Mouse (Mus musculus): ENCODE results near the gene Zeb2. TPM values are rescaled to one million over a fixed set of nuclear protein-coding genes. Genes with fewer than 3 reads are reported as not detected.

The Zeb2 gene
- polyA plus RNA-seq (2012; rRNA removed), result 97.6 and 109 TPM in 2 replicates

- DNase-seq (ENCODE audit: extremely low spot score in 1 of 2, low spot score in 1 of 2), result peak in 1 of 2 experiments; percentile 70
Measured at GRCm38 (mm10) chr2:45117087-45117561, at the start of gene Zeb2. Gene Zeb2 (minus strand): TSS chr2:45117395.

GRCm38 (mm10) chr2:45158785-45159184 is 41.6 kb upstream of the Zeb2 start:
- DNase-seq (ENCODE audit: extremely low spot score in 1 of 2, low spot score in 1 of 2), result no peak

- no peak for DNase-seq (ENCODE audit: extremely low spot score in 1 of 2, low spot score in 1 of 2)
Measured at GRCm38 (mm10) chr2:45158351-45158782, 41.2 kb upstream of the Zeb2 start.

GRCm38 (mm10) chr2:45153315-45153714 is 36.1 kb upstream of the Zeb2 start:
- DNase-seq (ENCODE audit: extremely low spot score in 1 of 2, low spot score in 1 of 2), result no peak

- DNase-seq (ENCODE audit: extremely low spot score in 1 of 2, low spot score in 1 of 2), result no peak
Measured at GRCm38 (mm10) chr2:45143162-45143561, 26.0 kb upstream of the Zeb2 start.

- no peak for DNase-seq (ENCODE audit: extremely low spot score in 1 of 2, low spot score in 1 of 2)
Measured at GRCm38 (mm10) chr2:45138906-45139305, 21.7 kb upstream of the Zeb2 start.

- no peak for DNase-seq (ENCODE audit: extremely low spot score in 1 of 2, low spot score in 1 of 2)
Measured at GRCm38 (mm10) chr2:45136783-45137182, 19.6 kb upstream of the Zeb2 start.

GRCm38 (mm10) chr2:45133225-45133624 is 16.0 kb upstream of the Zeb2 start:
- DNase-seq (ENCODE audit: extremely low spot score in 1 of 2, low spot score in 1 of 2), result no peak

- DNase-seq (ENCODE audit: extremely low spot score in 1 of 2, low spot score in 1 of 2), result no peak
Measured at GRCm38 (mm10) chr2:45130461-45131156, 13.4 kb upstream of the Zeb2 start.

- no peak for DNase-seq (ENCODE audit: extremely low spot score in 1 of 2, low spot score in 1 of 2)
Measured at GRCm38 (mm10) chr2:45129556-45129955, 12.4 kb upstream of the Zeb2 start.

- no peak for DNase-seq (ENCODE audit: extremely low spot score in 1 of 2, low spot score in 1 of 2)
Measured at GRCm38 (mm10) chr2:45128696-45129095, 11.5 kb upstream of the Zeb2 start.

- no peak for DNase-seq (ENCODE audit: extremely low spot score in 1 of 2, low spot score in 1 of 2)
Measured at GRCm38 (mm10) chr2:45126401-45126800, 9.2 kb upstream of the Zeb2 start.

- DNase-seq (ENCODE audit: extremely low spot score in 1 of 2, low spot score in 1 of 2), result no peak
Measured at GRCm38 (mm10) chr2:45125181-45125580, 8.0 kb upstream of the Zeb2 start.

- no peak for DNase-seq (ENCODE audit: extremely low spot score in 1 of 2, low spot score in 1 of 2)
Measured at GRCm38 (mm10) chr2:45123490-45123889, 6.3 kb upstream of the Zeb2 start.

GRCm38 (mm10) chr2:45118121-45118520 is 926 bp upstream of the Zeb2 start:
- DNase-seq (ENCODE audit: extremely low spot score in 1 of 2, low spot score in 1 of 2), result peak in 1 of 2 experiments; percentile 3

- DNase-seq (ENCODE audit: extremely low spot score in 1 of 2, low spot score in 1 of 2), result no peak
Measured at GRCm38 (mm10) chr2:45117592-45117991, 397 bp upstream of the Zeb2 start.

GRCm38 (mm10) chr2:45116531-45117024 is 617 bp downstream of the Zeb2 start:
- DNase-seq (ENCODE audit: extremely low spot score in 1 of 2, low spot score in 1 of 2), result peak in 1 of 2 experiments; percentile 47

GRCm38 (mm10) chr2:45115720-45116495 is 1.3 kb downstream of the Zeb2 start:
- peak in 1 of 2 experiments; percentile 68 for DNase-seq (ENCODE audit: extremely low spot score in 1 of 2, low spot score in 1 of 2)

GRCm38 (mm10) chr2:45115211-45115610 is 2.0 kb downstream of the Zeb2 start:
- peak in 1 of 2 experiments; percentile 27 for DNase-seq (ENCODE audit: extremely low spot score in 1 of 2, low spot score in 1 of 2)

- DNase-seq (ENCODE audit: extremely low spot score in 1 of 2, low spot score in 1 of 2), result peak in 1 of 2 experiments; percentile 19
Measured at GRCm38 (mm10) chr2:45114596-45114995, 2.6 kb downstream of the Zeb2 start.

GRCm38 (mm10) chr2:45113912-45114311 is 3.3 kb downstream of the Zeb2 start:
- DNase-seq (ENCODE audit: extremely low spot score in 1 of 2, low spot score in 1 of 2), result peak in 1 of 2 experiments; percentile 42

Measured in frontal cortex, adult 2 months (tissue).